Mouse (Mus musculus) stomach, postnatal 0 days (tissue): ENCODE data around the gene 4933415F23Rik. TPM values are rescaled to one million over a fixed set of nuclear protein-coding genes. Genes with fewer than 3 reads are reported as not detected.
A peak's percentile ranks its signal among the peaks of the same experiment; 100 is the strongest.
"Not testable (repeated sequence)": the region's sequence is repeated elsewhere in the genome, so short reads cannot be mapped to it uniquely, and the experiment has no call there.

ENCODE experiments used
- ATAC-seq: fragments of 200-750 bp; cut with Nextera tagmentation; 2 replicates; pipeline ENCODE4 v1.8.0; 2017; ENCODE audit not compliant: low FRiP score, low TSS enrichment
- DNase-seq: peaks from one replicate; pipeline ENCODE4 v3.0.0-alpha.2; 2016; ENCODE audit warnings: low spot score
- H3K27ac ChIP-seq: fragments of 300-500 bp; sonication (generic); replicated peaks from 2 replicates; pipeline ENCODE4 v1.5.1; 2014; ENCODE audit warnings: mild to moderate bottlenecking, control low read depth
- H3K27me3 ChIP-seq: fragments of 300-500 bp; sonication (generic); 2 replicates; pipeline ENCODE4 v1.6.1; 2014; ENCODE audit warnings: low read length; ENCODE audit not compliant: control insufficient read depth, insufficient read depth
- H3K36me3 ChIP-seq: fragments of 300-500 bp; sonication (generic); 2 replicates; pipeline ENCODE4 v1.6.1; 2014; ENCODE audit warnings: low read length, mixed read lengths; ENCODE audit not compliant: control insufficient read depth, insufficient read depth
- H3K4me1 ChIP-seq: fragments of 300-500 bp; sonication (generic); replicated peaks from 2 replicates; pipeline ENCODE4 v1.6.1; 2014; ENCODE audit warnings: antibody characterized with exemption; ENCODE audit not compliant: control insufficient read depth, insufficient read depth
- H3K4me2 ChIP-seq: fragments of 300-500 bp; sonication (generic); replicated peaks from 2 replicates; pipeline ENCODE4 v1.6.1; 2014; ENCODE audit warnings: low read depth, mild to moderate bottlenecking, control low read depth, moderate library complexity
- H3K4me3 ChIP-seq: fragments of 300-500 bp; sonication (generic); 2 replicates; pipeline ENCODE4 v1.5.1; 2014; ENCODE audit warnings: low read depth, low read length, control low read depth
- H3K9ac ChIP-seq: fragments of 300-500 bp; sonication (generic); 2 replicates; pipeline ENCODE4 v1.6.1; 2014; ENCODE audit warnings: mild to moderate bottlenecking, low read length, control low read depth, mixed read lengths
- H3K9me3 ChIP-seq: fragments of 300-500 bp; sonication (generic); 2 replicates; pipeline ENCODE4 v1.6.1; 2016; ENCODE audit warnings: low read length; ENCODE audit not compliant: control insufficient read depth
- CTCF ChIP-seq: IDR thresholded peaks from 2 replicates; pipeline ENCODE4 v1.5.1; 2016; ENCODE audit warnings: antibody characterized with exemption, low read depth, mild to moderate bottlenecking, moderate library complexity
- EP300 ChIP-seq: optimal IDR thresholded peaks from 2 replicates; pipeline ENCODE3; 2016; ENCODE audit warnings: antibody characterized with exemption
- WGBS: fragments of 180-500 bp; shearing (Covaris S2); extraction: QIAGEN DNeasy Blood & Tissue Kit; methylation state at CpG from one replicate; pipeline ENCODE4 v1.1.7; 2014; 5-methylcytosine and 5-hydroxymethylcytosine counted together
- polyA plus RNA-seq: library from polyadenylated mRNA; unstranded; fragments of >200 nt; fragmentation: Nextera tagmentation; extraction: Ambion mirVana; gene quantifications from 2 replicates; pipeline ENCODE4 v1.2.1, GENCODE M21; 2015

Gene 4933415F23Rik
- polyA plus RNA-seq = not detected in 2 replicates

DNA sequence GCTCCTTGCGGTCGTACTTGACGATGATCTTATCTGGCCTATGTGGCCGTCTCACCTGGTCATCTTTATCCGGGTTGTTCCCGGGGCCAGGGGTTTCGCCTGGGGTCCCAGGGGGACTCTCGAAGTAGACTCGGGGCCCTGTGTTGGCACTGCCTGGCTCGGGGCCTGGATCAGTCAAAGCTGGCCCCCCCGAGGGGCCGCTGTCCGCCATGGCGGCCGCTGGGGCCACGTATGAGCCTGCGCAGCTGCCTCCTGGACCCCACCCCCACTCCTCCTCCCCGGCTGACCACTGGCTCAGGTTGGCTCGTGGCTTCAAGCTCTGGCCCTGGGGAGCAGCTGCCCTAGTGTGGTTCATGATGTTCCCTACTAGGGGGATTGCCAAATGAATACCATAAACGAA lies at the start of gene 4933415F23Rik:
4933415F23Rik (minus strand) TSS at position 233 of the 400 bp plus-strand sequence.
- ATAC-seq (no peak), DNase-seq (no peak)
- TF ChIP-seq CTCF (no peak), EP300 (no peak)
- H3K4me1 ChIP-seq = no peaks in the 10 kb centered on the region
- H3K9me3 ChIP-seq = no peaks in the 10 kb centered on the region
- no peaks in the 10 kb centered on the region for H3K27me3 ChIP-seq
- H3K4me3 ChIP-seq = no peak within 1 kb of the TSS
- 94% methylated on average over 20 of the region's 20 CpGs for WGBS
- no peak within 1 kb of the TSS for H3K27ac ChIP-seq
- H3K9ac ChIP-seq = no peak within 1 kb of the TSS
- no peak within 1 kb of the TSS for H3K4me2 ChIP-seq
- no peaks in the 10 kb centered on the region for H3K36me3 ChIP-seq

DNA sequence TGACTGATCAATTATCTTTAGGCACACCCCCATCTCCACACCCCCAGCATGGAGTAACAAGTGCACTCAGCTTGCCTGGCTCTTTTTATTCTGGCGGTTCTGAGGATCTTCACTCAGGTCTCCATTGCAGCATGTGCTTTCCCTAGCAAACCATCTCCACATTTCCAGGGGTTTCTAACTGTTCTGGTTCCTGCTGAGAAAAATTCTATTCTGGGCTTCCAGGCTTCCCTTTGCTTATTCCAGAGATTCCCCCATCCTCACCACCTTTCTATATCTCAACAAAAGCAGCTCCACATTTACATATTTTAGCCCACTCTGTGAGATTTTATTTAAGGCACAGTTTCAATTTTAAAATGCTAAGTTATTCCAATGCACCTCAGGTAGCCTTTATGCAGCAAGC lies 49.7 kb upstream of the 4933415F23Rik start:
- ATAC-seq = no peak
- Histone ChIP-seq H3K9ac (no peak overlapping the region), H3K27me3 (no peaks in the 10 kb centered on the region), H3K4me2 (no peak overlapping the region), H3K9me3 (no peaks in the 10 kb centered on the region), H3K27ac (no peak overlapping the region), H3K4me3 (no peak overlapping the region), H3K4me1 (no peaks in the 10 kb centered on the region), H3K36me3 (no peaks in the 10 kb centered on the region)
- TF ChIP-seq EP300 (no peak), CTCF (no peak)
- WGBS = 75% methylated on average over 1 of the region's 1 CpGs
- no peak for DNase-seq

DNA sequence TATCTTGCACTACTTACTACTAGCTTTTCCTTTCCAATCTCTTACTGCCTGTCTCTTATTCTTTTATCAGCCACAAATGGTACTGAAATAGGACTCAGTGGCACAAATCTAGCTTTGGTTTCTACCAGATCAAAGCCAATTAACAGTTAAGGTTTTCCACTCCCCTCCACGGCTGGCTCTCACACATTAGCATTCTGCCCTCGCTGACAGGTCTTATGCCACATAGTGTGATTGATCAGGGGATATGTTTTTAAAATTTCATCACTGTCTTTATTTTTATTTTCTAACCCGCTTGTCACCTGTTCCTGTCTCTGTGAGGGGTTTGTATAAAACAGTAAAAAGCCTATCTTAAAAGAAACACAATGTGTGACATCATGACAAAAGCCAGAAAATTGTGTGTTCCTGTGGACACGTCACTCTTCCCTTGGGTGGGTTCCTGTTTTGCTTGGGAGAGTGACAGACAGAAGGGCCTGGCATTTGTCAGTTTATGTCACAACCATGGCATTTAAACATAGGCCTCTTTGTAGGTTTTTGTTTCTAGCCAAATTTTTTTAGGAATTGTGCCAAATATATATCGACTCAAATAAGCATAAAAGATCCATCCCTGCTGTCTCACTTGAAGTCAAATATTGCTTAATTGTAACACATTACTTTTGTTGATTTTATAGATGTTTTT lies 44.3 kb upstream of the 4933415F23Rik start:
- Histone ChIP-seq H3K27ac (no peak overlapping the region), H3K4me3 (no peak overlapping the region), H3K27me3 (no peaks in the 10 kb centered on the region), H3K4me2 (no peak overlapping the region), H3K36me3 (no peaks in the 10 kb centered on the region), H3K9ac (no peak overlapping the region), H3K9me3 (no peaks in the 10 kb centered on the region), H3K4me1 (no peaks in the 10 kb centered on the region)
- ATAC-seq (no peak), DNase-seq (no peak)
- TF ChIP-seq EP300 = no peak
- TF ChIP-seq CTCF = no peak
- WGBS = 49% methylated on average over 5 of the region's 5 CpGs

DNA sequence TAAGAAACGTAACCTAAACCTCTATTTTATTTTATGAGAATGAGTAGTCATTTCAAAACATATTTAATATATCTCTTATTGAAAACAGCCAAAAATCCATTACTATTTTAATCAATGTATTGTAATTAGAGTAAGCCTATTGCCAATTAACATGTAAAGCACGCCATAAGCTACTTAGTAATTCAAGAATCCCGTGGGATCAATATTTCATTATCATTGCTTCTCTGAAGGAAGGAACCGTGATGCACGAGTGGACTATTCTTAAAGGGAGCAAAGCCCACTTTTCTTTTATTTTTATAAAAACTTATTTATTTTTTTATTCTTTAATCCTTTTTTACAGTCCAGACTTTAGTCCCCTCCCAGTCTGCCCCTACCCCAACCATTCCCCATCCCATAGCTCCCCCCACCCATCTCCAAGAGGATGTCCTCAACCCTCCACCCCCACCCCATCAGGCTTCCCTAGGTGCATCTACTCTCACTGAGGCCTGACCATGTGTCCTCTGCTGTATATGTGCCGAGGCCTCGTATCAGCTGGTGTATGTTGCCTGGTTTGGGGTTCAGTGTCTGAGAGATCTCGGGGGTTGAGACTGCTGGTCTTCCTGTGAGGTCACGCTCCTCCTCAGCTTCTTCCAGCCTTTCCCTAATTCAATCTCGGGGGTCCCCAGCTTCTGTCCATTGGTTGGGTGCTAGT lies 39.2 kb upstream of the 4933415F23Rik start:
- Histone ChIP-seq H3K36me3 (no peaks in the 10 kb centered on the region), H3K9me3 (no peaks in the 10 kb centered on the region), H3K9ac (no peak overlapping the region), H3K27me3 (no peaks in the 10 kb centered on the region), H3K4me1 (no peaks in the 10 kb centered on the region), H3K4me2 (no peak overlapping the region), H3K27ac (no peak overlapping the region), H3K4me3 (no peak overlapping the region)
- DNase-seq (no peak), ATAC-seq (no peak)
- WGBS = 81% methylated on average over 10 of the region's 10 CpGs
- TF ChIP-seq EP300 = no peak
- no peak for TF ChIP-seq CTCF

DNA sequence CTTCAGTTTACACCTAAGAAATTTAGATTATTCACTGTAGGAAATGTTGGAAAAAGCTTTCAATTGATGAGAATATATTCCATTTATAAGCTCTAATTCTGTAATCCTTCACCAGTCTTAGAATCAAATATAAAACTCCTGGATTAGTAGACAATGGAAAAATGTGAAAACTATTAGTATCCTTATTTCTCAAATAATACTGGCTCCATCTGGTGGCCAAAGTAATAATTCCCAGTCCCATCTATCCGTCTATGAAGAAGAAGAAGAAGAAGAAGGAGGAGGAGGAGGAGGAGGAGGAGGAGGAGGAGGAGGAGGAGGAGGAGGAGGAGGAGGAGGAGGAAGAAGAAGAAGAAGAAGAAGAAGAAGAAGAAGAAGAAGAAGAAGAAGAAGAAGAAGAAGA lies 38.5 kb upstream of the 4933415F23Rik start:
- H3K27me3 ChIP-seq, H3K9ac ChIP-seq, H3K4me1 ChIP-seq, H3K4me3 ChIP-seq, H3K4me2 ChIP-seq, H3K36me3 ChIP-seq, DNase-seq, H3K27ac ChIP-seq, H3K9me3 ChIP-seq, ATAC-seq: not testable (repeated sequence)
- 17% methylated on average over 1 of the region's 1 CpGs for WGBS
- peak; percentile 65 for TF ChIP-seq CTCF

DNA sequence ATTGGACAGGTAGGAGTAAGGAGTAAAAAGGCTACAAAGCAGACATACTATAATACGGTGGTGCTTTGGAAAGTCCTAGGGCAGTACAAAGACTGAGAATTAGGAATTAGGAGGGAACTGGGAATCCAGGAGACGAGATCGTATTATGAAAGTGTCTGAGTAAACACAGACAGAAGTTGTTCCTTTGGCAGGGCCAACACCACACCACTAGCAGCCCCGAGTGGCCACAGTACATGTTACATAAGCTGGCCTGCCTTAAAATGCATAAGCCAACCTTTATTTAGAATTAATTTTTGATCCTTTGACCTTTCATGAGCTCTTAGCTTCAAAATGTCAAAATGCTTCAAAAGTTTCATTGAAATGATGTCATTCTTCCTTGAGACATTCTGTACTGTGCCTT lies 18.8 kb upstream of the 4933415F23Rik start:
- Histone ChIP-seq H3K4me3 (no peak overlapping the region), H3K27ac (no peak overlapping the region), H3K4me2 (no peak overlapping the region), H3K27me3 (no peaks in the 10 kb centered on the region), H3K9me3 (no peaks in the 10 kb centered on the region), H3K9ac (no peak overlapping the region), H3K36me3 (no peaks in the 10 kb centered on the region), H3K4me1 (no peaks in the 10 kb centered on the region)
- no peak for TF ChIP-seq EP300
- no peak for TF ChIP-seq CTCF
- no peak for ATAC-seq
- 39% methylated on average over 4 of the region's 4 CpGs for WGBS
- no peak for DNase-seq
